Mouse (Mus musculus): ENCODE measurements around the gene Sf3b4.
"Not testable (repeated sequence)": the region's sequence is repeated elsewhere in the genome, so short reads cannot be mapped to it uniquely, and the experiment has no call there.

Gene Sf3b4

GRCm38 (mm10) chr3:96173185-96173584 lies 1.1 kb downstream of the Sf3b4 start:
- DNase-seq (ENCODE audit: low spot score in 2 of 2) = no peak

GRCm38 (mm10) chr3:96174042-96174441 lies 1.9 kb downstream of the Sf3b4 start:
- DNase-seq (ENCODE audit: low spot score in 2 of 2) = not testable (repeated sequence)

DNA sequence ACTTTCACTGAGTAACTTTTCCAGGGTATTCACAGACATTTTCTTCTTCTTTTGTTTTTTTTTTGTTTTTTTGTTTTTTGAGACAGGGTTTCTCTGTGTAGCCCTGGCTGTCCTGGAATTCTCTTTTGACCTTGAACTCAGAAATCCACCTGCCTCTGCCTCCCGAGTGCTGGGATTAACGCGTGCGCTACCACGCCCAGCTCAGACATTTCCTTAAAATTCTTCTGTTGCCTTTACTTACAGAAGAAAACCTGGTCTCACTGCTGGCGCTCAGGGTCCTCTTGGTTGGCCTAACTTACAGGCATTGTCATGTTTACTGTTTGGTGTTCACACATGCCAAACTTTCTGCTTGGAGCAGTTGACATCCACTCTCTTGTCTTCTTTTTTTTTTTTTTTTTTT lies 3.1 kb downstream of the Sf3b4 start:
- no peak for DNase-seq (ENCODE audit: low spot score in 2 of 2)

- no peak for DNase-seq (ENCODE audit: low spot score in 2 of 2)
Observed at GRCm38 (mm10) chr3:96178427-96178826, 6.3 kb downstream of the Sf3b4 start.

- no peak for DNase-seq (ENCODE audit: low spot score in 2 of 2)
Observed at GRCm38 (mm10) chr3:96178902-96179301, 6.8 kb downstream of the Sf3b4 start.

DNA sequence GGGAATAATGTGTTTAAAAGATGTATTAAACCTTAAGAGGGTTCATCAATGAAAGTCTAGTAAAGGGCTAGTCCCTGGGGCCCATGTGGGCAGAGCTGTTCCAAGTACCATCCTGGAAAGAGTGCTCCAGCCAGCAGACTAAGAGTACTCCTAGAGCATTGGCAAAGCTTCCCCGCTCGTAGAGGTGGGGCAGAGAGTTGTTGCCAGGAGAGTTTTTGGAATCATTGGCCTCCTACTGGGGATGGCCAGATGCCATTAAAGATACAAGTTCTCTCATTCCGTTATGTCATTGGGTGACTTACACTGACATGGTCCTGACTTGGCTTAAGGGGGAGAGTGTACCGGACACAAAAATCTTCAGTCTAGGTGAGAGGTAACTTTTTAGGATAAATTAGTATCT lies 7.4 kb downstream of the Sf3b4 start:
- no peak for DNase-seq (ENCODE audit: low spot score in 2 of 2)

GRCm38 (mm10) chr3:96180727-96181477 lies 8.8 kb downstream of the Sf3b4 start, which contains the start of gene Sv2a:
Gene Sv2a (plus strand): TSS chr3:96181151.
- no peak for DNase-seq (ENCODE audit: low spot score in 2 of 2)

DNA sequence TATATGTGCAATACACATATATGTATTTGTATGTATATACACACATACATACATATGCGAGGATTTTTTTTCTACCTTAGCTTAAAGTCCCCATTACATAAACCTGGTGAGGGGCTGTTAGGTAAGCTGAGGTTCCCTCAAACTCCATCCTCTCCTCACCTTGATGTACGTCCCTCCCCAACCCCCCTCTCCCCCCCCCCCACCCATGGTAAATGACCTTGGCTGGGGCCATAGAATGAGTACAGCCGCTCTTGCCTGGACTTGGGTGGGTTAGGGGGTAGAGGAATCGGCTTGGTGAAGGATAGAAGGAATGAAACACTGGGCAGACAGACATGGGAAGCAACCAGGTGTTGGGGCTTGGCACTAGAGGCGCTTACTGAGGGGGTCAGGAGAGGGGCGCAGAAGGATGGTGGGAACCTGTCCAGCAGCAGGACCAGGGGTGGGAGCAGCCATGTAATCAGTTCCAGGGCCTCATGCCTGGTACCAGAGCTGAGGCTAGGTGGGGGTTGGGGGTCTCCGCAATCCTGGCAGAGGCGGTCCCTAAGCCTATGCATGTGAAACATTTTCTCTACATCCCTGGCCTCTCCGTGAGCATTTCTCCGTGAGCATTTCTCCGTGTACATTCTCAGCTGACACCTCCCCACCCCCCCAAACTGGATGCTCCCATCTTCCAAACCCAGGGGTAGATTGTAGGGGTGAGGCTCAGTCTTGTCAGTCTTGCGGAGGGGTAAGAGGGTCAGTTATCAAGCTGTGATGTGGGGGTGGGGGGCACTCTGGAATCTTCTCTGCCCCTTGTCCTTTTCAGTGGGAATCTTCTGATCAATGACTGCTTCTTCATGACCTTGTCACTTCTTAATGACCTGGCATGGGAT lies 9.6 kb downstream of the Sf3b4 start:
- DNase-seq (ENCODE audit: low spot score in 2 of 2) = no peak

DNA sequence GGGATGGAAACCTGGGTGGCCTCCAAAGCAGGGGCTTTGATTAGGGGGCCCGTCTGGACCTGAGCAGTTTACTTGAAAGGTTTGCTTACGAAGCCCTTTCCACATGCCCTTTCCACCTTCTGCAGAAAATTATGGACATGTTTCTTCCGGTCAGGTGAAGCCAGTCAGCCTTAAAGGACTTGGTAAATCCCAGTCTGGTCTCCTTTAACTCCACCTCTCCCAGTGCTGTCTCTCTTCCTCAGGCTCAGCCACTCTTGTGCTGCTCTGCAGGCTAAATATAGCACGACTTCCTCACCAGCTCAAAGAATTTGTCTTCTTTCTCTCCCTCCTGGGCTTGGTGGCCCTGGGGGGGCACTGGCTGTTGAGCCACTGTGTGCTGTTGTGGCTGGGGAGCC lies 10.2 kb downstream of the Sf3b4 start:
- DNase-seq (ENCODE audit: low spot score in 2 of 2) = no peak

- peak in 1 of 2 experiments; percentile 57 for DNase-seq (ENCODE audit: low spot score in 2 of 2)
Observed at GRCm38 (mm10) chr3:96192977-96193376, 20.8 kb downstream of the Sf3b4 start.

GRCm38 (mm10) chr3:96194966-96195365 lies 22.8 kb downstream of the Sf3b4 start:
- no peak for DNase-seq (ENCODE audit: low spot score in 2 of 2)

DNA sequence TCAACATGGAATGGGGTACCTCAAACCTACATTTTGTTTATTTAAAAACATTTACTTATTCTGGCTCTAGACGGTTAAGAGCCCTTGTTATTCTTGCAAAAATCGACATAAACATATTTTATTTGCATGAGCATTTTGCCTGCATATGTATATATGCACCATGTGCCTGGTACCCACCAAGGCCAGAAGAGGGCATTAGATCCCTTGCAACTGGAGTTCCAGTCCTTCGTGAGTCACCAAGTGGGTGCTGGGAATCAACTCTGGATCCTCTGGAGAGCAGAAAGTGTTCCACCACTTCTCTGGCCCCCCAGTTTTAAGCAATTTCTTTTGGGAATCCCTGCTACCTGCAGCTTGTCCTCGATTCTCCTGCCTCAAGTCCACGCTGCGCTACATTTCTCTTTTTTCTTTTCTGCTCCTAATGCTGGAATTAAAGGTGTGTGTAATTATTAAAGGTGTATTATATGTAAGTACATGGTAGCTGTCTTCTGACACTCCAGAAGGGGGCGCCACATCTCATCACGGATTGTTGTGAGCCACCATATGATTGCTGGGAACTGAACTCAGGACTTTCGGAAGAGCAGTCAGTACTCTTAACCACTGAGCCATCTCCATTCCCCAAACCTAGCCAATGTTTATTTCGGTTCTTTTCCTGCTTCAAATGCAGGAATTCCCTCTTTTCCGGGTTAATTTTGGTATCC lies 23.6 kb downstream of the Sf3b4 start:
- DNase-seq (ENCODE audit: low spot score in 2 of 2) = no peak

GRCm38 (mm10) chr3:96196437-96197128 lies 24.5 kb downstream of the Sf3b4 start:
- DNase-seq (ENCODE audit: low spot score in 2 of 2) = no peak

GRCm38 (mm10) chr3:96197129-96197749 lies 25.1 kb downstream of the Sf3b4 start:
- DNase-seq (ENCODE audit: low spot score in 2 of 2) = peak; percentile 82 to 88

GRCm38 (mm10) chr3:96198181-96198580 lies 26.0 kb downstream of the Sf3b4 start:
- no peak for DNase-seq (ENCODE audit: low spot score in 2 of 2)

DNA sequence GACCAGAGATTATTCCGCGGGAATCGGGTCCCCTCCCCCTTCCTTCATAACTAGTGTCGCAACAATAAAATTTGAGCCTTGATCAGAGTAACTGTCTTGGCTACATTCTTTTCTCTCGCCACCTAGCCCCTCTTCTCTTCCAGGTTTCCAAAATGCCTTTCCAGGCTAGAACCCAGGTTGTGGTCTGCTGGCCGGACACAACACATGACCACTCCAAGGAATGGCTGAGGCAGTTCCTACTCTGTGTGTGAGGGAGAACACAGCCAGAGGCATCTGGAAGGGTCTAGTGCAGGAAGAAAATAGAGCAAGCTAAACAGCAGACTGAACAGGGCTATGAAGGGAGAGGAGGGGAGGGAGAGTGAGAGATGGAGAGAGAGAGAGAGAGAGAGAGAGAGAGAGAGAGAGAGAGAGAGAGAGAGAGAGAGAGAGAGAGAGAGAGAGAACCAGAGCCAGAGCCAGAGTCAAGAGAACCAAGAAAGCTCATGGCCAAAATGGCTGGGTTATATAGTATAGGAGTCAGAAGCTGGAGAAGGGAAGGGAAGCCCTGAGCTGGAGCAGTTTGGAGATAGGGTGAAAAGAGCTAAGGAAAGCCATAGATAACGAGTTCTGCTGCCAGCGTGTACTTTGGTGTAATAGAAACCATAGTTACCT lies 26.6 kb downstream of the Sf3b4 start:
- DNase-seq (ENCODE audit: low spot score in 2 of 2) = not testable (repeated sequence)

- no peak for DNase-seq (ENCODE audit: low spot score in 2 of 2)
Observed at GRCm38 (mm10) chr3:96199731-96200130, 27.6 kb downstream of the Sf3b4 start.

GRCm38 (mm10) chr3:96207819-96208218 lies 35.7 kb downstream of the Sf3b4 start:
- DNase-seq (ENCODE audit: low spot score in 2 of 2) = no peak

GRCm38 (mm10) chr3:96209242-96209641 lies 37.1 kb downstream of the Sf3b4 start:
- DNase-seq (ENCODE audit: low spot score in 2 of 2) = no peak

GRCm38 (mm10) chr3:96219191-96219641 lies 47.1 kb downstream of the Sf3b4 start:
- DNase-seq (ENCODE audit: low spot score in 2 of 2) = peak in 1 of 2 experiments; percentile 37
